ENCODE assay signal across 8 mouse cellular contexts in the genomic region with DNA sequence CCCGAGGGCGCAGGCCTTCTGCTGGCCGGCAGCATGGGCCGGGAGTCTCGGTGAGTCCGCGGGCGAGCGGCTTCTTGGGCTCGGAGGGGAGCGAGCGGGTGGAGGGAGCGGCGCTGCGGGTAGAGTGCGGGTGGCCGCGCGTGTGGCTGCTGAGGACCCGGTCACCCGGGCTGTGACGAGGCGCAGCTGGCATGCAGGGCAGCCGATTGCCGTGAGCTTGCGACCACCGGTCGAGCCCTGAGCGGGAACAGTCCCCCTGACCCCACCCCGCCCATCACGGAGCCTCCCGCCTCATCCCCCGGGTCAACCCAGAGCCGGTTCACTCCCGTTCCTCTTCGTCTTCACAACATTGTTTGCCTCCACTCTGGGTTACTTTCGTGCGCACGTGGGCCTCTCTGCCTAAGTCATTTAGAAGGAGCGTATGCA. TPM values are rescaled to one million over a fixed set of nuclear protein-coding genes. Genes with fewer than 3 reads are reported as not detected.
A peak's percentile ranks its signal among the peaks of the same experiment; 100 is the strongest.
DNase-seq lines count a peak whose midpoint lies in the region; ATAC-seq and TF ChIP-seq lines count a peak whose summit lies in the region.

No protein-coding gene starts in this region.

- no peak for TF ChIP-seq POLR2A in MEL (IDR thresholded peaks at IDR 0.05; ENCODE audit: control insufficient read depth in 1 of 2, insufficient read depth in 1 of 2, low read depth in 1 of 2, low read length in 2 of 2, poor library complexity in 1 of 2)

- H3K4me1 ChIP-seq in heart, embryonic 13.5 days: peaks cover 22% of the 10 kb centered on the region
- peaks cover 0 to 6% of the 10 kb centered on the region in 2 experiments; a peak in 2 of 4 replicates for H3K4me1 ChIP-seq in MEL (ENCODE audit: control insufficient read depth in 1 of 2, insufficient read depth in 2 of 2, low read length in 2 of 2)

- TF ChIP-seq RAD21 in MEL (IDR thresholded peaks at IDR 0.05; ENCODE audit: low read depth, low read length): no peak

- H3K79me2 ChIP-seq in MEL (ENCODE audit: control insufficient read depth, insufficient read depth, low read length, poor library complexity): peaks cover 24% of the 10 kb centered on the region

- H3K4me2 ChIP-seq in heart, embryonic 13.5 days: peak overlapping the region; percentile 94

- no peaks in the 10 kb centered on the region for H3K9me3 ChIP-seq in heart, embryonic 13.5 days
- H3K9me3 ChIP-seq in MEL (replicated peaks; ENCODE audit: insufficient read depth, low read length): no peaks in the 10 kb centered on the region

- H3K27ac ChIP-seq in heart, embryonic 13.5 days (replicated peaks): 0 out of 2 replicates have a peak overlapping the region, but pooled peaks have one; percentile 25
- peak overlapping the region; percentile 49 for H3K27ac ChIP-seq in MEL (ENCODE audit: control insufficient read depth, low read depth, low read length)

- peak overlapping the region; percentile 95 for H3K9ac ChIP-seq in heart, embryonic 13.5 days
- H3K9ac ChIP-seq in MEL (ENCODE audit: control insufficient read depth, low read depth, low read length, poor library complexity, severe bottlenecking): peak overlapping the region; percentile 95

- TF ChIP-seq CTCF in MEL (IDR thresholded peaks at IDR 0.05 in 2 of 3, conservative IDR thresholded peaks at IDR 0.05 in 1 of 3; ENCODE audit: control insufficient read depth in 1 of 3, insufficient read depth in 1 of 3, low read depth in 2 of 3, low read length in 3 of 3, poor library complexity in 1 of 3, severe bottlenecking in 1 of 3): no peak

- peaks cover 59% of the 10 kb centered on the region for H3K36me3 ChIP-seq in heart, embryonic 13.5 days
- H3K36me3 ChIP-seq in MEL (ENCODE audit: control insufficient read depth in 1 of 2, insufficient read depth in 2 of 2, low read length in 2 of 2): peaks cover 11 to 16% of the 10 kb centered on the region in 2 experiments

- H3K4me3 ChIP-seq in heart, embryonic 13.5 days: peak overlapping the region; percentile 87
- H3K4me3 ChIP-seq in MEL (ENCODE audit: control insufficient read depth in 1 of 2, insufficient read depth in 1 of 2, low read depth in 2 of 2, low read length in 2 of 2): peak overlapping the region; percentile 95 to 97

- DNase-seq in heart, adult 8-10 months (ENCODE audit: low spot score): no peak
- DNase-seq in MEL (ENCODE audit: low read depth, low spot score): peak; percentile 49
- no peak for DNase-seq in urinary bladder, postnatal 25 days (ENCODE audit: low spot score)
- no peak for DNase-seq in layer of hippocampus, adult 9-10 months (ENCODE audit: low spot score)
- no peak for DNase-seq in layer of hippocampus, adult 18-20 months (ENCODE audit: low spot score in 2 of 2)

- H3K27me3 ChIP-seq in heart, embryonic 13.5 days (replicated peaks): no peaks in the 10 kb centered on the region
- H3K27me3 ChIP-seq in MEL (ENCODE audit: control insufficient read depth in 1 of 2, insufficient read depth in 2 of 2, low read length in 2 of 2): no peaks in the 10 kb centered on the region

- ATAC-seq in heart, embryonic 13.5 days (ENCODE audit: extremely low read depth, insufficient number of reproducible peaks, low FRiP score, low TSS enrichment): no peak; the same call in 1 of the 2 replicates
- peak; percentile 60 for ATAC-seq in granulocyte monocyte progenitor cell, adult 5-6 weeks (replicated peaks; ENCODE audit: poor library complexity, severe bottlenecking)
- ATAC-seq in megakaryocyte, adult 5-6 weeks (ENCODE audit: poor library complexity, severe bottlenecking): peak; percentile 64

- no peak for TF ChIP-seq EP300 in MEL (IDR thresholded peaks at IDR 0.05; ENCODE audit: low read depth in 1 of 2, low read length in 2 of 2)

- under 1% methylated on average over 40 of the region's 40 CpGs for WGBS in heart, embryonic 13.5 days

TF ChIP-seq in MEL, 35 proteins besides CTCF, POLR2A, EP300 and RAD21:
- TF ChIP-seq POLR2AphosphoS5 (IDR thresholded peaks at IDR 0.05; ENCODE audit: borderline replicate concordance, low read depth, low read length) (no peak), GATA1 (IDR thresholded peaks at IDR 0.05; ENCODE audit: low read depth, low read length) (no peak), E2F4 (IDR thresholded peaks at IDR 0.05; ENCODE audit: borderline replicate concordance, low read depth, low read length) (no peak), SMC3 (IDR thresholded peaks at IDR 0.05; ENCODE audit: low read depth, low read length) (no peak), MYC (IDR thresholded peaks at IDR 0.05; ENCODE audit: low read depth, low read length) (no peak), NRF1 (IDR thresholded peaks at IDR 0.05; ENCODE audit: insufficient read depth, low read depth, low read length, poor library complexity, severe bottlenecking) (no peak), MXI1 (IDR thresholded peaks at IDR 0.05; ENCODE audit: low read depth, low read length) (peak; percentile 66), CHD1 (IDR thresholded peaks at IDR 0.05; ENCODE audit: low read depth, low read length) (0 out of 2 replicates have a peak, but pooled peaks have one; percentile 38), CHD2 (IDR thresholded peaks at IDR 0.05; ENCODE audit: low read length) (no peak), POLR2AphosphoS2 (IDR thresholded peaks at IDR 0.05; ENCODE audit: low read length) (no peak), USF1 (IDR thresholded peaks at IDR 0.05; ENCODE audit: low read depth, low read length) (no peak), MEF2A (IDR thresholded peaks at IDR 0.05; ENCODE audit: extremely low read depth, insufficient replicate concordance, low read depth, low read length, poor library complexity, severe bottlenecking) (no peak), KAT2A (conservative IDR thresholded peaks at IDR 0.05; ENCODE audit: low read depth, low read length) (no peak), MAX (IDR thresholded peaks at IDR 0.05; ENCODE audit: low read length) (no peak), USF2 (IDR thresholded peaks at IDR 0.05; ENCODE audit: borderline replicate concordance in 1 of 2, insufficient read depth in 1 of 2, low read depth in 1 of 2, low read length in 2 of 2) (no peak)
TF ChIP-seq in MEL: peak in this region for 2.

RNA-seq across cellular contexts. Expression of gene Ddx46, which starts 0.3 kb away (rescaled TPM):
- polyA plus RNA-seq in heart, embryonic 13.5 days (2015; fragmentation: Nextera tagmentation; extraction: Ambion mirVana): 18.7 and 18.8 TPM in 2 replicates
- 10 to 100 TPM; 17.7 to 24.8 (median 20.2) TPM for total RNA-seq in heart, adult 8-10 months (2022)
- total RNA-seq in MEL (2012; rRNA removed): 52.8 and 58.3 TPM in 2 replicates
- 100 to 1,000 TPM in 1 of 2 experiments, 10 to 100 TPM in 1; 89.5 to 122 TPM for polyA plus RNA-seq in MEL (2012; ENCODE audit: insufficient read depth in 1 of 2, insufficient read length in 2 of 2, low read depth in 1 of 2, low replicate concordance in 2 of 2, missing spikeins in 1 of 2)
- total RNA-seq in granulocyte monocyte progenitor cell, adult 5-6 weeks (2014; fragmentation: Nextera tagmentation): 57.5 and 73.9 TPM in 2 replicates
- 113 and 128 TPM in 2 replicates for total RNA-seq in granulocyte monocyte progenitor cell, adult 5-6 weeks (2017)
- total RNA-seq in megakaryocyte, adult 5-6 weeks (2015): 44.2 and 49.5 TPM in 2 replicates
- total RNA-seq in megakaryocyte, adult 5-6 weeks (2017): 58.1 and 60.1 TPM in 2 replicates
- 10 to 100 TPM; 38.4 to 44.6 TPM for total RNA-seq in layer of hippocampus, adult 18-20 months (2021)

RNA-seq across cellular contexts. Expression of gene Caml, which starts 12.4 kb away (rescaled TPM):
- 30.9 and 36.8 TPM in 2 replicates for polyA plus RNA-seq in heart, embryonic 13.5 days (2015; fragmentation: Nextera tagmentation; extraction: Ambion mirVana)
- total RNA-seq in heart, adult 8-10 months (2022): 10 to 100 TPM; 10.1 to 12.8 (median 11.7) TPM
- 33.5 and 42.5 TPM in 2 replicates for total RNA-seq in MEL (2012; rRNA removed)
- polyA plus RNA-seq in MEL (2012; ENCODE audit: insufficient read depth in 1 of 2, insufficient read length in 2 of 2, low read depth in 1 of 2, low replicate concordance in 2 of 2, missing spikeins in 1 of 2): 10 to 100 TPM in 1 of 2 experiments, not detected in 1; 47.1 TPM
- total RNA-seq in granulocyte monocyte progenitor cell, adult 5-6 weeks (2014; fragmentation: Nextera tagmentation): 33.9 and 46.9 TPM in 2 replicates
- total RNA-seq in granulocyte monocyte progenitor cell, adult 5-6 weeks (2017): 33.0 and 49.9 TPM in 2 replicates
- 30.5 and 30.6 TPM in 2 replicates for total RNA-seq in megakaryocyte, adult 5-6 weeks (2015)
- 25.9 and 36.6 TPM in 2 replicates for total RNA-seq in megakaryocyte, adult 5-6 weeks (2017)
- 10 to 100 TPM; 43.3 to 47.6 TPM for total RNA-seq in layer of hippocampus, adult 18-20 months (2021)

RNA-seq across cellular contexts. Expression of gene B4galt7, which starts 35.5 kb away (rescaled TPM):
- polyA plus RNA-seq in heart, embryonic 13.5 days (2015; fragmentation: Nextera tagmentation; extraction: Ambion mirVana): 20.6 and 21.2 TPM in 2 replicates
- total RNA-seq in heart, adult 8-10 months (2022): 1 to 10 TPM; 8.0 to 9.1 (median 8.8) TPM
- 15.0 and 18.0 TPM in 2 replicates for total RNA-seq in MEL (2012; rRNA removed)
- 10 to 100 TPM in 1 of 2 experiments, not detected in 1; 19.9 TPM for polyA plus RNA-seq in MEL (2012; ENCODE audit: insufficient read depth in 1 of 2, insufficient read length in 2 of 2, low read depth in 1 of 2, low replicate concordance in 2 of 2, missing spikeins in 1 of 2)
- total RNA-seq in granulocyte monocyte progenitor cell, adult 5-6 weeks (2014; fragmentation: Nextera tagmentation): 10.8 and 15.3 TPM in 2 replicates
- total RNA-seq in granulocyte monocyte progenitor cell, adult 5-6 weeks (2017): 14.0 and 18.1 TPM in 2 replicates
- total RNA-seq in megakaryocyte, adult 5-6 weeks (2015): 10.4 TPM in 2 replicates
- total RNA-seq in megakaryocyte, adult 5-6 weeks (2017): 11.3 and 11.8 TPM in 2 replicates
- 10 to 100 TPM; 25.9 to 26.7 TPM for total RNA-seq in layer of hippocampus, adult 18-20 months (2021)

RNA-seq across cellular contexts. Expression of gene B230219D22Rik, which starts 57.8 kb away (rescaled TPM):
- polyA plus RNA-seq in heart, embryonic 13.5 days (2015; fragmentation: Nextera tagmentation; extraction: Ambion mirVana): 51.5 and 53.4 TPM in 2 replicates
- total RNA-seq in heart, adult 8-10 months (2022): 10 to 100 TPM; 37.8 to 39.8 (median 39.2) TPM
- 16.2 and 20.4 TPM in 2 replicates for total RNA-seq in MEL (2012; rRNA removed)
- 100 to 1,000 TPM in 1 of 2 experiments, 10 to 100 TPM in 1; 30.0 to 145 TPM for polyA plus RNA-seq in MEL (2012; ENCODE audit: insufficient read depth in 1 of 2, insufficient read length in 2 of 2, low read depth in 1 of 2, low replicate concordance in 2 of 2, missing spikeins in 1 of 2)
- total RNA-seq in granulocyte monocyte progenitor cell, adult 5-6 weeks (2014; fragmentation: Nextera tagmentation): 49.1 and 59.0 TPM in 2 replicates
- 31.0 and 39.0 TPM in 2 replicates for total RNA-seq in granulocyte monocyte progenitor cell, adult 5-6 weeks (2017)
- 59.5 and 68.7 TPM in 2 replicates for total RNA-seq in megakaryocyte, adult 5-6 weeks (2015)
- total RNA-seq in megakaryocyte, adult 5-6 weeks (2017): 32.5 and 35.8 TPM in 2 replicates
- 10 to 100 TPM; 71.1 to 73.9 TPM for total RNA-seq in layer of hippocampus, adult 18-20 months (2021)
